Mouse (Mus musculus): ENCODE data around the gene Hnrnpa2b1. TPM values are rescaled to one million over a fixed set of nuclear protein-coding genes. Genes with fewer than 3 reads are reported as not detected.
"Not testable (repeated sequence)": the region's sequence is repeated elsewhere in the genome, so short reads cannot be mapped to it uniquely, and the experiment has no call there.

Gene Hnrnpa2b1
- total RNA-seq (2021): 100 to 1,000 TPM; 795 to 816 TPM

- DNase-seq: peak; percentile 98
- intact Hi-C loops (cut with DNase I): loop anchor here (5.0 to 10.0 kb wide), 4 partner anchors 88 to 385 kb away; no protein-coding TSS in a partner anchor
These were observed at the start of gene Hnrnpa2b1 for GRCm38 (mm10) chr6:51469715-51470310. Hnrnpa2b1 (minus strand) TSS chr6:51469894.

GRCm38 (mm10) chr6:51514860-51515259 lies 45.2 kb upstream of the Hnrnpa2b1 start:
- DNase-seq: no peak
- intact Hi-C loops (cut with DNase I): no loop called here

- intact Hi-C loops (cut with DNase I): no loop called here
- DNase-seq: no peak
These were observed 44.1 kb upstream of the Hnrnpa2b1 start for GRCm38 (mm10) chr6:51513745-51514144.

GRCm38 (mm10) chr6:51510946-51511345 lies 41.3 kb upstream of the Hnrnpa2b1 start:
- DNase-seq: no peak
- intact Hi-C loops (cut with DNase I): no loop called here

- peak; percentile 51 for DNase-seq
- intact Hi-C loops (cut with DNase I): no loop called here
These were observed 40.4 kb upstream of the Hnrnpa2b1 start for GRCm38 (mm10) chr6:51510094-51510493.

- peak; percentile 77 for DNase-seq
- intact Hi-C loops (cut with DNase I): no loop called here
These were observed 39.3 kb upstream of the Hnrnpa2b1 start for GRCm38 (mm10) chr6:51508750-51509648.

- intact Hi-C loops (cut with DNase I): no loop called here
- DNase-seq: no peak
These were observed 37.9 kb upstream of the Hnrnpa2b1 start for GRCm38 (mm10) chr6:51507556-51507955.

- intact Hi-C loops (cut with DNase I): no loop called here
These were observed 36.0 kb upstream of the Hnrnpa2b1 start for GRCm38 (mm10) chr6:51505671-51506070.

GRCm38 (mm10) chr6:51497321-51498111 lies 27.8 kb upstream of the Hnrnpa2b1 start:
- intact Hi-C loops (cut with DNase I): no loop called here
- no peak for DNase-seq

More at GRCm38 (mm10) chr6:51505671-51506070, 36.0 kb upstream of the Hnrnpa2b1 start:
- DNase-seq: no peak

GRCm38 (mm10) chr6:51489787-51490186 lies 20.1 kb upstream of the Hnrnpa2b1 start:
- intact Hi-C loops (cut with DNase I): no loop called here
- peak; percentile 33 for DNase-seq

GRCm38 (mm10) chr6:51486731-51487130 lies 17.0 kb upstream of the Hnrnpa2b1 start:
- intact Hi-C loops (cut with DNase I): no loop called here
- DNase-seq: no peak

GRCm38 (mm10) chr6:51486076-51486710 lies 16.5 kb upstream of the Hnrnpa2b1 start:
- DNase-seq: no peak
- intact Hi-C loops (cut with DNase I): no loop called here

- DNase-seq: no peak
- intact Hi-C loops (cut with DNase I): no loop called here
These were observed 16.0 kb upstream of the Hnrnpa2b1 start for GRCm38 (mm10) chr6:51485646-51486045.

- DNase-seq; intact Hi-C loops (cut with DNase I): not testable (repeated sequence)
These were observed 14.9 kb upstream of the Hnrnpa2b1 start for GRCm38 (mm10) chr6:51484556-51484955.

- DNase-seq: no peak
- intact Hi-C loops (cut with DNase I): no loop called here
These were observed 14.2 kb upstream of the Hnrnpa2b1 start for GRCm38 (mm10) chr6:51483861-51484260.

- intact Hi-C loops (cut with DNase I): no loop called here
- no peak for DNase-seq
These were observed 11.9 kb upstream of the Hnrnpa2b1 start for GRCm38 (mm10) chr6:51481548-51481947.

GRCm38 (mm10) chr6:51479136-51479731 lies 9.5 kb upstream of the Hnrnpa2b1 start:
- intact Hi-C loops (cut with DNase I): no loop called here
- no peak for DNase-seq

GRCm38 (mm10) chr6:51472213-51472612 lies 2.5 kb upstream of the Hnrnpa2b1 start:
- intact Hi-C loops (cut with DNase I): loop anchor here (5.0 kb wide), 2 partner anchors 105 to 260 kb away; no protein-coding TSS in a partner anchor
- no peak for DNase-seq

GRCm38 (mm10) chr6:51471782-51472181 lies 2.1 kb upstream of the Hnrnpa2b1 start:
- no peak for DNase-seq
- intact Hi-C loops (cut with DNase I): loop anchor here (5.0 kb wide), 2 partner anchors 106 to 259 kb away; no protein-coding TSS in a partner anchor

GRCm38 (mm10) chr6:51471179-51471505 lies 1.4 kb upstream of the Hnrnpa2b1 start:
- intact Hi-C loops (cut with DNase I): loop anchor here (5.0 kb wide), 2 partner anchors 106 to 259 kb away; no protein-coding TSS in a partner anchor
- DNase-seq: no peak

Measured in left cerebral cortex, postnatal 4 days (tissue).